Mouse (Mus musculus) embryonic facial prominence, embryonic 12.5 days (tissue): ENCODE data around the gene Hist1h3f. TPM values are rescaled to one million over a fixed set of nuclear protein-coding genes. Genes with fewer than 3 reads are reported as not detected.
"Not testable (repeated sequence)": the region's sequence is repeated elsewhere in the genome, so short reads cannot be mapped to it uniquely, and the experiment has no call there.

Experiments
- ATAC-seq: fragments of 200-750 bp; cut with Nextera tagmentation; 2 replicates; pipeline ENCODE4 v1.8.0; 2017; ENCODE audit not compliant: insufficient number of reproducible peaks, insufficient read depth, low FRiP score, low TSS enrichment
- H3K27ac ChIP-seq: fragments of 300-500 bp; sonication (generic); 2 replicates; pipeline ENCODE4 v1.5.1; 2016; ENCODE audit warnings: mild to moderate bottlenecking
- H3K27me3 ChIP-seq: fragments of 300-500 bp; sonication (generic); 2 replicates; pipeline ENCODE4 v1.6.1; 2016; ENCODE audit warnings: mild to moderate bottlenecking, moderate library complexity
- H3K36me3 ChIP-seq: fragments of 300-500 bp; sonication (generic); 2 replicates; pipeline ENCODE4 v1.6.1; 2016; ENCODE audit warnings: mild to moderate bottlenecking
- H3K4me1 ChIP-seq: fragments of 300-500 bp; sonication (generic); 2 replicates; pipeline ENCODE4 v1.6.1; 2016
- H3K4me2 ChIP-seq: fragments of 300-500 bp; sonication (generic); replicated peaks from 2 replicates; pipeline ENCODE4 v1.6.1; 2016; ENCODE audit warnings: mild to moderate bottlenecking, moderate library complexity
- H3K4me3 ChIP-seq: fragments of 300-500 bp; sonication (generic); 2 replicates; pipeline ENCODE4 v1.5.1; 2016; ENCODE audit warnings: mild to moderate bottlenecking
- H3K9ac ChIP-seq: fragments of 300-500 bp; sonication (generic); 2 replicates; pipeline ENCODE4 v1.6.1; 2016; ENCODE audit warnings: mild to moderate bottlenecking, moderate library complexity
- H3K9me3 ChIP-seq: fragments of 300-500 bp; sonication (generic); 2 replicates; pipeline ENCODE4 v1.6.1; 2016; ENCODE audit warnings: mild to moderate bottlenecking, moderate library complexity
- WGBS: fragments of 180-500 bp; shearing (Covaris S2); methylation state at CpG from one replicate; pipeline ENCODE4 v1.1.7; 2016; 5-methylcytosine and 5-hydroxymethylcytosine counted together
- polyA plus RNA-seq: library from polyadenylated mRNA; unstranded; fragments of >200 nt; fragmentation: Nextera tagmentation; extraction: Ambion mirVana; gene quantifications from 2 replicates; pipeline ENCODE4 v1.2.1, GENCODE M21; 2016

Gene Hist1h3f
- polyA plus RNA-seq, 1 experiment from 2014 or later: 2.3 TPM

GRCm38 (mm10) chr13:23532262-23533075 is 11.4 kb upstream of the Hist1h3f start:
- H3K27ac ChIP-seq: peak overlapping the region; percentile 95
- ATAC-seq: no peak
- peak overlapping the region; percentile 54 for H3K4me2 ChIP-seq
- no peaks in the 10 kb centered on the region for H3K9me3 ChIP-seq
- H3K9ac ChIP-seq: peak overlapping the region; percentile 69
- H3K27me3 ChIP-seq: no peaks in the 10 kb centered on the region
- WGBS: 18% methylated on average over 9 of the region's 9 CpGs
- H3K4me1 ChIP-seq: peaks cover 26% of the 10 kb centered on the region
- no peaks in the 10 kb centered on the region for H3K36me3 ChIP-seq
- peak overlapping the region; percentile 55 for H3K4me3 ChIP-seq

GRCm38 (mm10) chr13:23533560-23534367 is 10.1 kb upstream of the Hist1h3f start, which contains the start of gene Hist1h2af:
Hist1h2af (plus strand) TSS chr13:23533906.
- peak; percentile 68 for ATAC-seq
- Histone ChIP-seq H3K27ac (peak within 1 kb of the TSS; percentile 95), H3K4me2 (peak within 1 kb of the TSS; percentile 54), H3K4me1 (peaks cover 25% of the 10 kb centered on the region), H3K9ac (peak within 1 kb of the TSS; percentile 69), H3K4me3 (peak within 1 kb of the TSS; percentile 55)
- not testable (repeated sequence) for H3K9me3 ChIP-seq, H3K27me3 ChIP-seq, H3K36me3 ChIP-seq
- WGBS: under 1% methylated on average over 30 of the region's 53 CpGs

- peak overlapping the region; percentile 95 for H3K27ac ChIP-seq
- no peak for ATAC-seq
- peak overlapping the region; percentile 52 for H3K9ac ChIP-seq
- no peaks in the 10 kb centered on the region for H3K27me3 ChIP-seq
- H3K4me1 ChIP-seq: peaks cover 22% of the 10 kb centered on the region
- H3K36me3 ChIP-seq: no peaks in the 10 kb centered on the region
- 1% methylated on average over 15 of the region's 15 CpGs for WGBS
- peak overlapping the region; percentile 54 for H3K4me2 ChIP-seq
- peak overlapping the region; percentile 55 for H3K4me3 ChIP-seq
- no peaks in the 10 kb centered on the region for H3K9me3 ChIP-seq
These were observed 9.3 kb upstream of the Hist1h3f start for GRCm38 (mm10) chr13:23534368-23535131.

GRCm38 (mm10) chr13:23535137-23536075 is 8.4 kb upstream of the Hist1h3f start, which contains the start of gene Hist1h3g:
Hist1h3g (plus strand) TSS chr13:23535422.
- not testable (repeated sequence) for H3K36me3 ChIP-seq, H3K9me3 ChIP-seq, H3K27me3 ChIP-seq
- H3K4me1 ChIP-seq: peaks cover 22% of the 10 kb centered on the region
- peak; percentile 92 for ATAC-seq
- H3K27ac ChIP-seq: peak within 1 kb of the TSS; percentile 95
- peak within 1 kb of the TSS; percentile 62 for H3K9ac ChIP-seq
- peak within 1 kb of the TSS; percentile 55 for H3K4me3 ChIP-seq
- WGBS: under 1% methylated on average over 33 of the region's 62 CpGs
- H3K4me2 ChIP-seq: peak within 1 kb of the TSS; percentile 54

- Histone ChIP-seq H3K36me3 (no peaks in the 10 kb centered on the region), H3K4me2 (peak overlapping the region; percentile 54), H3K4me1 (peaks cover 22% of the 10 kb centered on the region), H3K9ac (peak overlapping the region; percentile 62), H3K4me3 (peak overlapping the region; percentile 55), H3K9me3 (no peaks in the 10 kb centered on the region), H3K27ac (peak overlapping the region; percentile 95), H3K27me3 (no peaks in the 10 kb centered on the region)
- no peak for ATAC-seq
- WGBS: 22% methylated on average over 7 of the region's 7 CpGs
These were observed 7.6 kb upstream of the Hist1h3f start for GRCm38 (mm10) chr13:23536076-23536822.

- no peaks in the 10 kb centered on the region for H3K27me3 ChIP-seq
- WGBS: 77% methylated on average over 3 of the region's 3 CpGs
- no peak for ATAC-seq
- peak overlapping the region; percentile 55 for H3K4me3 ChIP-seq
- H3K9ac ChIP-seq: no peak overlapping the region; the same call in 1 of the 2 replicates
- H3K4me2 ChIP-seq: peak overlapping the region; percentile 54
- peak overlapping the region; percentile 54; the same call in 1 of the 2 replicates for H3K27ac ChIP-seq
- H3K36me3 ChIP-seq: no peaks in the 10 kb centered on the region
- peaks cover 21% of the 10 kb centered on the region for H3K4me1 ChIP-seq
- H3K9me3 ChIP-seq: no peaks in the 10 kb centered on the region
These were observed 6.7 kb upstream of the Hist1h3f start for GRCm38 (mm10) chr13:23537006-23537710.

GRCm38 (mm10) chr13:23538249-23538648 is 5.6 kb upstream of the Hist1h3f start:
- Histone ChIP-seq H3K4me3 (no peak overlapping the region), H3K4me2 (no peak overlapping the region), H3K9ac (no peak overlapping the region), H3K9me3 (no peaks in the 10 kb centered on the region), H3K27me3 (no peaks in the 10 kb centered on the region), H3K27ac (peak overlapping the region; percentile 50; the same call in 1 of the 2 replicates), H3K36me3 (no peaks in the 10 kb centered on the region), H3K4me1 (peaks cover 17% of the 10 kb centered on the region)
- no peak for ATAC-seq
- WGBS: 68% methylated on average over 5 of the region's 5 CpGs

GRCm38 (mm10) chr13:23539821-23540220 is 4.0 kb upstream of the Hist1h3f start:
- H3K4me1 ChIP-seq: peaks cover 17% of the 10 kb centered on the region
- H3K9ac ChIP-seq, ATAC-seq, H3K4me3 ChIP-seq, H3K36me3 ChIP-seq, H3K4me2 ChIP-seq, H3K9me3 ChIP-seq, H3K27me3 ChIP-seq, H3K27ac ChIP-seq: not testable (repeated sequence)
- 52% methylated on average over 1 of the region's 1 CpGs for WGBS

GRCm38 (mm10) chr13:23541497-23541896 is 2.4 kb upstream of the Hist1h3f start:
- H3K36me3 ChIP-seq: no peaks in the 10 kb centered on the region
- no peaks in the 10 kb centered on the region for H3K27me3 ChIP-seq
- peaks cover 12% of the 10 kb centered on the region for H3K4me1 ChIP-seq
- no peak overlapping the region for H3K9ac ChIP-seq
- WGBS: 74% methylated on average over 3 of the region's 3 CpGs
- H3K27ac ChIP-seq: no peak overlapping the region
- H3K9me3 ChIP-seq: no peaks in the 10 kb centered on the region
- ATAC-seq: no peak
- H3K4me2 ChIP-seq: no peak overlapping the region
- no peak overlapping the region for H3K4me3 ChIP-seq
